Mouse (Mus musculus): Measurements from ENCODE around the gene Plxna2.

DNA sequence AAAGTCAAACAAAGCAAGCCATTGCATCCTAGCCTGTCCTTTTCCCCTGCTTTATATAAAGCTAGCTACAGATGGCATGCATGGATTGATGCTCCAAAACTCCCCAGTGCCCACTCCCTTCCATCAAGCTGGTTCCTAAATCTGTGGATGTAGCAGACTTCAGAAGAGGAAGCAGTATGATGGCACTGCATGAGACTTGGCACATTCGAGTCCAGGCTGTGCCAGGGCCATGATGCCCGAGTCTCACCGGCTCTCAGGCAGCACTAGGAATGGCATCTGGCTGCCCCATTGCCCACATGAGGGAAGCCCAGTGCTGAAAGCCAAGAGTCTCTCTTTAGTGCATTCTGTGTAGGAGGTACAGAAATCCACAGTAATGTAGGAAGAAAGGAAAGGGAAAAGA, 39.7 kb upstream of the Plxna2 start:
- TF ChIP-seq CTCF (IDR thresholded peaks at IDR 0.05; ENCODE audit: borderline replicate concordance, control insufficient read depth, extremely low read depth, insufficient read depth, low read length, poor library complexity) (no peak), POLR2A (IDR thresholded peaks at IDR 0.05; ENCODE audit: control insufficient read depth, extremely low read depth, insufficient read depth, low read length, poor library complexity) (no peak)
